Mouse (Mus musculus) myocyte (in vitro differentiated cells): ENCODE measurements at regions not wholly inside any gene's neighbourhood (a gene's known extent, or its start where the extent isn't known, plus 50 kb on each side); places are given as distances from the start of the nearest gene placed in this dataset.
A peak's percentile ranks its signal among the peaks of the same experiment; 100 is the strongest.

Experiments
- H3K27me3 ChIP-seq: one replicate; pipeline ENCODE4 v1.6.1; 2011; ENCODE audit not compliant: control insufficient read depth, insufficient read depth, insufficient read length
- H3K36me3 ChIP-seq: one replicate; pipeline ENCODE4 v1.6.1; 2011; ENCODE audit not compliant: control insufficient read depth, insufficient read depth
- H3K4me2 ChIP-seq: one replicate; pipeline ENCODE4 v1.6.1; 2011; ENCODE audit warnings: low read depth, control low read depth
- H3K4me3 ChIP-seq: one replicate; pipeline ENCODE4 v1.5.1; 2011; ENCODE audit warnings: mild to moderate bottlenecking, control low read depth, moderate library complexity
- H3K79me2 ChIP-seq: one replicate; pipeline ENCODE4 v1.6.1; 2011; ENCODE audit not compliant: control insufficient read depth, insufficient read depth
- H3ac ChIP-seq: one replicate; pipeline ENCODE4 v1.6.1; 2011; ENCODE audit not compliant: control insufficient read depth, insufficient read length
- CEBPB ChIP-seq: IDR thresholded peaks from 2 replicates; pipeline ENCODE4 v1.6.1; 2011; ENCODE audit warnings: mild to moderate bottlenecking, moderate library complexity; ENCODE audit not compliant: poor library complexity, insufficient read depth, severe bottlenecking
- E2F4 ChIP-seq: IDR thresholded peaks from one replicate; pipeline ENCODE4 v1.6.1; 2011; ENCODE audit warnings: mild to moderate bottlenecking, control low read depth, moderate library complexity; ENCODE audit not compliant: insufficient read depth
- MAX ChIP-seq: IDR thresholded peaks from one replicate; pipeline ENCODE4 v1.6.1; 2011; ENCODE audit warnings: low read depth, mild to moderate bottlenecking, control low read depth
- MYOD1 ChIP-seq, 3 experiments: IDR thresholded peaks; one replicate each; pipeline ENCODE4 v1.6.1; 2011; ENCODE audit warnings: control low read depth in 2 of 3, low read depth in 2 of 3, mild to moderate bottlenecking in 2 of 3, moderate library complexity in 1 of 3; ENCODE audit not compliant: insufficient read length in 2 of 3, control insufficient read depth in 1 of 3
- MYOG ChIP-seq, 3 experiments: IDR thresholded peaks; one replicate each; pipeline ENCODE4 v1.6.1; 2011; ENCODE audit warnings: control low read depth in 2 of 3, low read depth in 2 of 3, mild to moderate bottlenecking in 2 of 3; ENCODE audit not compliant: insufficient read length in 2 of 3, control insufficient read depth in 1 of 3, insufficient read depth in 1 of 3
- POLR2A ChIP-seq: IDR thresholded peaks from one replicate; pipeline ENCODE4 v1.6.1; 2011; ENCODE audit warnings: low read depth, mild to moderate bottlenecking, control low read depth, moderate library complexity; ENCODE audit not compliant: insufficient read length
- POLR2AphosphoS2 ChIP-seq: IDR thresholded peaks from one replicate; pipeline ENCODE4 v1.6.1; 2011; ENCODE audit warnings: low read depth, control low read depth; ENCODE audit not compliant: insufficient read length
- REST ChIP-seq: IDR thresholded peaks from one replicate; pipeline ENCODE4 v1.6.1; 2011; ENCODE audit warnings: mild to moderate bottlenecking, control low read depth, moderate library complexity; ENCODE audit not compliant: insufficient read depth, insufficient read length
- SRF ChIP-seq: IDR thresholded peaks from one replicate; pipeline ENCODE4 v1.6.1; 2011; ENCODE audit warnings: low read depth; ENCODE audit not compliant: control insufficient read depth, insufficient read length
- TCF12 ChIP-seq: IDR thresholded peaks from one replicate; pipeline ENCODE4 v1.6.1; 2011; ENCODE audit warnings: mild to moderate bottlenecking, control low read depth; ENCODE audit not compliant: poor library complexity, insufficient read depth, severe bottlenecking
- TCF3 ChIP-seq: IDR thresholded peaks from one replicate; pipeline ENCODE4 v1.6.1; 2011; ENCODE audit warnings: low read depth, control low read depth; ENCODE audit not compliant: insufficient read length
- USF1 ChIP-seq: IDR thresholded peaks from one replicate; pipeline ENCODE4 v1.6.1; 2011; ENCODE audit warnings: low read depth, mild to moderate bottlenecking, control low read depth, moderate library complexity

DNA sequence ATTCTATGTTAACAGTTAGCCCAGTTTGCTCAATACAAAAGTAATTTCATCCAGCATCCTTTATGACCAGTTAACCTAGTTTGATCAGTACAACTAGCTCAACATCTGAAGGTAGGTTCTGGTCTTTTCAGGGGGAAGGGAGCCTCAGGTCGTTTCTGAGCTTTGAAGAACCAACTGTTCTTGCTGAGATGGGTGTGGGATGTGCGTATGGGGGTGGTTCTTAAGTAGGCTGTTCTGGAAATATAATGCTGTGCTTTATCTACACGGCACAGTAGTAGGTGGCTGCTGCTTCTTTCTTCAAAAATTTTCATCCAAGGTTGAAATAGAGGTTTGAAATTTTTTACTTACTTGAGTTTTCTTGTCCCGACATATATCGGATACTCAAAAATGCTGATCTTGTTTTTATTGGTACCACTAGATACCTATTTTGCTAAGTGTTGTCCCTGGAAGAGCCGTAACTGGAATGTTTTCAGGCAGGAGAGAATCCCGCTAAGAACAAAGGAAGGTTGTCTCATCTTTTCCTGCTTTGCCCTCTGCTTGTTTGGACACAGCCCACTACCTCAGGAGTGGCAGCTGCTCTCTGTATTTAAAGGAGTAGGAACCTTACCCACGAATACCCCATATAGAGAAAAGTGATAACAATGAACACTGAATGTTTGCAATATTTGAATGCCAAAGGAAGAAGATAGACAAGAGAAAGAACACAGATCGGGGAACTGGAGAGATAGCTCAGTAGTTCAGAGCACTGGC lies 275.5 kb downstream of the Cdh10 start:
- H3K36me3 ChIP-seq, result no peaks in the 10 kb centered on the region
- no peaks in the 10 kb centered on the region for H3K79me2 ChIP-seq
- H3K27me3 ChIP-seq, result no peaks in the 10 kb centered on the region
- no peak overlapping the region for H3K4me3 ChIP-seq
- no peak for TF ChIP-seq POLR2A
- no peak for TF ChIP-seq MAX
- no peak for TF ChIP-seq TCF3
- TF ChIP-seq MYOG (IDR thresholded peaks at IDR 0.05; ENCODE audit: control insufficient read depth in 1 of 3, insufficient read depth in 1 of 3, insufficient read length in 2 of 3, low read depth in 2 of 3), result no peak
- TF ChIP-seq USF1, result no peak
- TF ChIP-seq E2F4, result no peak
- no peak for TF ChIP-seq REST
- no peak for TF ChIP-seq CEBPB
- no peak for TF ChIP-seq MYOD1 (IDR thresholded peaks at IDR 0.05; ENCODE audit: control insufficient read depth in 1 of 3, insufficient read length in 2 of 3, low read depth in 2 of 3)
- no peak overlapping the region for H3K4me2 ChIP-seq
- no peak overlapping the region for H3ac ChIP-seq

DNA sequence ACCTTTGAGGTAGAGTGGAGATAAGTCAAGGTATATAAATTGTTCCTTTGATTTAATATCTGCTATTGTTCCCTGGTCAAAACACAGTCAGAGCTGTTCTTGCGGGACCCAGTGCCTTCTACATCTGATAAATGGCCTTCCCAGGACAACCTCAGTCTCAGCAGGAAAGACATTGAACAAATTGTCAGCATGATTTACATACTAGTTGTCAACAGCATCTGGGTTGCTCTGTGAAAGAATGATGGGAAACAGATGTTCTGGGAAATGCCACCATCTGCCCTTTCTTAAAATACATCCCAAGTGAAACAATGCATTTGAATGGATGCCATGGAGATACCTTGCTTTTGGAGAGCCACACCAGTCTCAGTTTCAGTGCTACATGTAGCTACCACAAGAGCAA lies 296.2 kb downstream of the Cdh10 start:
- no peak overlapping the region for H3K4me2 ChIP-seq
- no peaks in the 10 kb centered on the region for H3K36me3 ChIP-seq
- H3K4me3 ChIP-seq, result no peak overlapping the region
- H3K27me3 ChIP-seq, result no peaks in the 10 kb centered on the region
- TF ChIP-seq MYOD1 (IDR thresholded peaks at IDR 0.05; ENCODE audit: control insufficient read depth in 1 of 3, insufficient read length in 2 of 3, low read depth in 2 of 3), result peak in 1 of 3 experiments; percentile 4
- TF ChIP-seq E2F4, result no peak
- no peak overlapping the region for H3ac ChIP-seq
- no peaks in the 10 kb centered on the region for H3K79me2 ChIP-seq

GRCm38 (mm10) chr15:19118995-19119394 lies 300.2 kb downstream of the Cdh10 start:
- TF ChIP-seq MAX, result no peak
- TF ChIP-seq MYOD1 (IDR thresholded peaks at IDR 0.05; ENCODE audit: control insufficient read depth in 1 of 3, insufficient read length in 2 of 3, low read depth in 2 of 3), result no peak
- TF ChIP-seq REST, result no peak
- no peak for TF ChIP-seq SRF
- no peak for TF ChIP-seq TCF3
- no peak for TF ChIP-seq USF1
- TF ChIP-seq POLR2A, result no peak
- no peak for TF ChIP-seq CEBPB
- no peak for TF ChIP-seq E2F4
- TF ChIP-seq TCF12, result no peak
- no peak for TF ChIP-seq MYOG (IDR thresholded peaks at IDR 0.05; ENCODE audit: control insufficient read depth in 1 of 3, insufficient read depth in 1 of 3, insufficient read length in 2 of 3, low read depth in 2 of 3)

GRCm38 (mm10) chr15:19127454-19127853 lies 308.7 kb downstream of the Cdh10 start:
- H3K79me2 ChIP-seq, result no peaks in the 10 kb centered on the region
- no peak overlapping the region for H3K4me2 ChIP-seq
- no peaks in the 10 kb centered on the region for H3K36me3 ChIP-seq
- H3ac ChIP-seq, result no peak overlapping the region
- H3K4me3 ChIP-seq, result no peak overlapping the region
- no peaks in the 10 kb centered on the region for H3K27me3 ChIP-seq
- TF ChIP-seq MYOD1 (IDR thresholded peaks at IDR 0.05; ENCODE audit: control insufficient read depth in 1 of 3, insufficient read length in 2 of 3, low read depth in 2 of 3) (no peak), USF1 (no peak), MYOG (IDR thresholded peaks at IDR 0.05; ENCODE audit: control insufficient read depth in 1 of 3, insufficient read depth in 1 of 3, insufficient read length in 2 of 3, low read depth in 2 of 3) (no peak), REST (no peak), TCF12 (no peak), TCF3 (no peak), POLR2AphosphoS2 (no peak), POLR2A (no peak), CEBPB (no peak), SRF (no peak)

More at GRCm38 (mm10) chr15:19118995-19119394, 300.2 kb downstream of the Cdh10 start:
- Histone ChIP-seq H3ac (no peak overlapping the region), H3K36me3 (no peaks in the 10 kb centered on the region), H3K4me3 (no peak overlapping the region), H3K4me2 (no peak overlapping the region), H3K79me2 (no peaks in the 10 kb centered on the region), H3K27me3 (no peaks in the 10 kb centered on the region)

DNA sequence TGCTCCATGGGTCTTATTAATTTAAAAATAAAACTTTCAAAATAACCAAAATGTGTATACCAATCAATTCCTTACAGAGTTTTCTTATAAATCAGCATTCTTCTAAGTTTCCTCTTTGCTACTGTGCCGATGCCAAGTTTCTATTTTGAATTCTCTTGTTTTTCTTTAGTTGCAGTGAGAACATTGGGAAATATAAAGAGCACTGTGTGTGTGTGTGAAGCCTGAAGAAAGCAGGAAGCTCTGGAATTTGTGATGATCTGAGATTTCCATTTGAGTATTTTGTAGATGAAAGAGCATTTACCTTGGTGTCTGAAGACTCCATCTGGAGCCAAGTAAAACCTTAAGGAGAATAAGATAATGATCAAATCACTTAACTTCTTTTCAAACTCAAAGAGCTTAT lies 310.6 kb downstream of the Cdh10 start:
- no peaks in the 10 kb centered on the region for H3K27me3 ChIP-seq
- H3ac ChIP-seq, result no peak overlapping the region

More for the DNA sequence above, 310.6 kb downstream of the Cdh10 start:
- H3K79me2 ChIP-seq, result no peaks in the 10 kb centered on the region
- H3K36me3 ChIP-seq, result no peaks in the 10 kb centered on the region
- H3K4me2 ChIP-seq, result no peak overlapping the region
- H3K4me3 ChIP-seq, result no peak overlapping the region
- no peak for TF ChIP-seq E2F4
- TF ChIP-seq USF1, result no peak
- TF ChIP-seq MYOD1 (IDR thresholded peaks at IDR 0.05; ENCODE audit: control insufficient read depth in 1 of 3, insufficient read length in 2 of 3, low read depth in 2 of 3), result no peak
- no peak for TF ChIP-seq CEBPB
- TF ChIP-seq TCF12, result no peak
- TF ChIP-seq POLR2A, result no peak
- no peak for TF ChIP-seq SRF
- no peak for TF ChIP-seq MAX
- no peak for TF ChIP-seq REST
- TF ChIP-seq TCF3, result no peak
- no peak for TF ChIP-seq MYOG (IDR thresholded peaks at IDR 0.05; ENCODE audit: control insufficient read depth in 1 of 3, insufficient read depth in 1 of 3, insufficient read length in 2 of 3, low read depth in 2 of 3)
- no peak for TF ChIP-seq POLR2AphosphoS2
